Mouse (Mus musculus): ENCODE measurements around the gene Cables2. TPM values are rescaled to one million over a fixed set of nuclear protein-coding genes. Genes with fewer than 3 reads are reported as not detected.
A peak's percentile ranks its signal among the peaks of the same experiment; 100 is the strongest.
"Not testable (repeated sequence)": the region's sequence is repeated elsewhere in the genome, so short reads cannot be mapped to it uniquely, and the experiment has no call there.

The Cables2 gene
- total RNA-seq, 2 experiments from 2014 or later: 26.5 to 31.7 TPM

DNA sequence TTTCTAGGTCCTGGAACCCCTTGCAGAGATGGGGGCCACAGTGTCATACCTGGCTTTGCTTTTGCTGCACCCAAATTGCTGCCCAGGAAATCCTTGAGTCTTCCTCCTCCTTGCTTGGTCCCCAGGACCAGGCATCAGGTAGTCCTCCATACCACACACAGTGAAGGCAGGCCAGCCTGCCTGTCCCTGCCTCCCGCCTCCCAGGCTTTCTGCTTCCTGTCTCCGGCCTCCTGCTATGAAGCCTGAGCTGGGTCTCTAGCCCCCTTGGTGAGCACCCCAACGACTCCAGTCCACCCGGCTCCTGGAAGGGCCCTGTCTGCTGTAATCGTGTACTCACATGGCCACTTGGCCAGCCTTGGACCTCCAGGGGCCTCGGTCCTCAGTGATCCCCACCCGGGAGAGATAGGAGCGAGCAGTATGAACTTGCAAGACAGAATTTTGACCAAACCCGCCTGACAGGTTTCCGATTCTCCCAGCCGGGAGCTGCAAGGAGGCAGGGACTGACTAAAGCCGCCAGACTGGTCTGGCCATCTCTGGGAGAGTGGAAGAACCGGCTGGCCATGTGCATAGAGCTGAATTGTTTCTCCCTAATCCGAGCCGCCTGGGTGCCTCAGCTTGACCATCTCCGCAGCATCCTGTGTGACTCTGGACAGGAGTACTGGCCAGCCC, 16.3 kb upstream of the Cables2 start, which contains the start of gene Rbbp8nl:
Gene Rbbp8nl, minus strand, starts transcription at position 440 of the 669 bp plus-strand sequence.
- intact Hi-C loops (cut with DNase I): loop anchor here (5.0 kb wide), 1 partner anchor 128 kb away; no protein-coding TSS in a partner anchor
- no peak for DNase-seq (ENCODE audit: low spot score in 2 of 2)

DNA sequence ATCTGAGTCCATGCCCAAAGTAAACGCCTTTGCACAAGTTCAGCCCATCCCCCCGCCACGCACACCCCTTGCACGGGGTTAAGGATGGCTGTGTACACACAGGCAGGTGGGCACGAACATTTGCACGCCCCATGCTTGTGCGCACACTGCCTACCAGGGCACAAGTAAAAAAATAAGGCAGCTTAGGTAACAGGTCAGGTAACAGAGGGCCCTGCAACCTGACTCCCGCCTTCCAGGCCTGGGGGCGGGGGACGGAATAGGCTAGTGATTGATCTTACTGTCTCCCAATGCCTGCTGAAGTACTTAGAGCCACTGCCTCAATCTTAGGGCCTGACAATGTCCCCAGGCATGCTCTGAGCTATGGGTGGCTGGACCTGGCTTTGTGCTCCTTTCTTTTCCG, 15.7 kb upstream of the Cables2 start:
- intact Hi-C loops (cut with DNase I): no loop called here

DNA sequence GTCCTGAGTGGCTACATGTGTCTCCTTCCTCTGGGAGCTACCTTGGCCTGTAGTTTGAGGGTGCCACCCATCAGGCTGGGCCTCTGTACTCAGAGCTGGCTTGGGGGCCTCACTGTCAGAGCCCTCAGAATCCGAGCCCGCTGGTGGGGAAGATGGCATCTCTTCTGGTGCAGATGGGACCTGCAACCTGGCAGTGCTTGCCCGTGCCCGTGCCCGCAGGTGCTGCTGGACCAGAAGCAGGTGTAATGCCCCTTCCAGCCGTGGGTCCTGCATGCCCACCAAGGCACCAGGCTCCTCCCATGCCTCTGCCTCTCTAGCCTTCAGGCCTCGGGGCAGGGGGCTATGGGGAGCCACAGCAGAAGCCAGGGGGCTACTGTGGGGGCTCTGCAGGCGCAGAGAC, 6.0 kb upstream of the Cables2 start:
- intact Hi-C loops (cut with DNase I): loop anchor here (5.0 kb wide), 1 partner anchor 298 kb away; no protein-coding TSS in a partner anchor
- DNase-seq (ENCODE audit: low spot score in 2 of 2): no peak

More for the DNA sequence above, 15.7 kb upstream of the Cables2 start:
- DNase-seq (ENCODE audit: low spot score in 2 of 2): no peak

DNA sequence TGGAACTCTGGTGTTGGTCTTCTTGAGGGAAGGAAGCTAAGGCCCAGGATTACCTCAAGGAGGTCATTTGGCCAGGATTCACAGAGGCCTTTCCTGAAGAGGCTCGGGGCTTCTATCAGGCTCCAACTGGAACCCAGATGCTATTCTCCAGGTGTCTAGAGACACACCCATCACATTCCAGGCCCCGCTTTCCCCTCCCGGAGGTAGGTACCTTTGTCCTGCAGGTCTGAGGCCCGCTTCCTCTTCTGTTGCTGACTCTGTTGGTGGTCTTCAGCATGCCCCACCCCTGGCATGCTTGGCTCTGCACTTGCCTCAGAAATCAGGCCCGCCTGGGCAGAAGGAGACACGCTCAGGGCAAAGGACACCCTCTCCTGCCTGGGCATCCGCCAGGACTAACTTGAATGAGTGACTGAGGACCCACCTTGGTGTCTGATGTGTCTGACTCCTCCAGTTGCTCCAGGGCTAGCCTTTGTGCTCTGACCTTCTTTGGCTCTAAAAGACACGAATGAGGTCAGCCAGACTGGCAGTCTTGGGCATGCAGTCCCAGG, 4.6 kb upstream of the Cables2 start:
- intact Hi-C loops (cut with DNase I): loop anchor here (2.0 to 5.0 kb wide), 2 partner anchors 155 to 299 kb away; no protein-coding TSS in a partner anchor
- no peak for DNase-seq (ENCODE audit: low spot score in 2 of 2)

DNA sequence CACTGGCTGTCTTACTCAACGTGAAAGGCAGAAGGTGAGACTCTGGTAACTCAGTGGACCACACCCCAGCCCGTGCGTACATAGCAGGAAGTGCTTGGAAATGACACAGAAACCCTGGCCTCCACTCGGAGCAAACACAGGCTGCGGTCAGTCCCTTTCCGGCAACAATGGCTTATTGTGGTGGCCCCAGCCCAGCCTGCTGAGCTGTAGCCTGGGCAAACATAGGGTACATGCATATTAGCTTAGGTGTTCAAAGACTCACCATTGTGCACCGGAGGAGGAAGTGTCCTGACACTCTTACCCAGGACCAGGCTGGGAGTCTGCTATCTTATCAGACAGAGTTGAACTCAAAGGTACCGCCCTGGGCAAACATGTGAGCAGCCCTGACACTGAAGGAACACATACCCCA, 3.6 kb upstream of the Cables2 start:
- DNase-seq (ENCODE audit: low spot score in 2 of 2): no peak
- intact Hi-C loops (cut with DNase I): loop anchor here (2.0 to 5.0 kb wide), 2 partner anchors 156 to 300 kb away; no protein-coding TSS in a partner anchor

DNA sequence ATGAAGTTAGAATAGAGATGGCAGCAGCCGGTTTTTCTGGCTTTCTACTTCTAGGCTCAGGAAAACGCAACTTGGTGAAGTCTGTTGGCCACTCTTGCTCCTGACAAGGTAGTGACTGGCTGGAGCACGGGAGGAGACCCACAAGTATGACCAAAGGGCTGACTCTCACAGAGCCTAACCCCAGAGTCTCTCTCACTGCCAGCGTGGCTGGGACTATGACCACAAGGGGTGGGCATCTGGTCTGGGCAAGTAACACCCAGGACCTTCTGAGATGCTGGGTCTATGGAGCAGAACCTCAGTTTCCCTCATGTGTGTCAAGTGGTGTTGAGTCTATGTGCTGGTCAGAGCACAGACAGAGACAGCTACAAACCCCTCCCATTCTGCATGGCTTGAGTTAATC, 3.1 kb upstream of the Cables2 start:
- intact Hi-C loops (cut with DNase I): loop anchor here (2.0 to 5.0 kb wide), 2 partner anchors 156 to 301 kb away; no protein-coding TSS in a partner anchor
- DNase-seq (ENCODE audit: low spot score in 2 of 2): no peak

DNA sequence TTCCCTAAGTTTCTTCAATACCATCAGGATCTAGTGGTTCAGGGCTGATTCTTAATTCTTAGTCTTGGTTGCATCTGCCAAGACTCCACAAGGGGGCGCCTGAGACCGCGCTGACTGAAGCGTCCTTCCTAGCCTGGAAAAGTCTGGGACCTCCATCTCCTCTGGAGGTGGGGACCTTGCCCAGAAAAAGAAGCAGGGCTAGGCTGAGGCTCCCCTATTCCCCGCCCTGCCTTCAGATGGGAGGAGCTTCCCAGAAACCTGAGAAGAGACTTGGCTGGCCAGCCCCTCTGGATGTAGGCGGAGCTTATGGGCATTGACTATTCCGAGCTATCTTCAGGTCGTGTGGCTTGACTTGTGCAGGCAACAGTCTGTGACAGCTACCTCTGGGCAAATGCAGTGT, 2.5 kb upstream of the Cables2 start:
- DNase-seq (ENCODE audit: low spot score in 2 of 2): peak; percentile 68 to 74
- intact Hi-C loops (cut with DNase I): loop anchor here (1.0 to 5.0 kb wide), 3 partner anchors 71 to 301 kb away; no protein-coding TSS in a partner anchor

DNA sequence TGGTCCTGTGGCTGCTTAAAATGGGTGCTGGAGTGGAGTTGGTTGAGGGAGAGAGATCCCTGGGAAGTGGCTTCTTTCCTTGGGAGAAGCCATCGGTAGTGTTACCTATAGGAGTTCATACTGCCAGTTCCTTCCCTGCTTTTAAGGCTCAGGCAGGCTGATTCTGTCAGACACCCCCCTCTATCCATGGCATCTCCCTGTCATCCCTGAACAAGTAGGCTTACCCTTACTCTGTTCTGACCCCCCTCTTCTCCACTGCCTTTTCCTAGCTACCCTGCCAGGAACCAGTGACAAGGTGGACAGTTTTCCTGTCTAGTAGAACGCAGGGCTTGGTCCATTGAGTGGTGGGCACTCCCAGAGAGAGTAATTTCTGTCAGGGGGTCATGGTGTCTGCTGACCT, 1.2 kb upstream of the Cables2 start:
- no peak for DNase-seq (ENCODE audit: low spot score in 2 of 2)
- intact Hi-C loops (cut with DNase I): no loop called here

DNA sequence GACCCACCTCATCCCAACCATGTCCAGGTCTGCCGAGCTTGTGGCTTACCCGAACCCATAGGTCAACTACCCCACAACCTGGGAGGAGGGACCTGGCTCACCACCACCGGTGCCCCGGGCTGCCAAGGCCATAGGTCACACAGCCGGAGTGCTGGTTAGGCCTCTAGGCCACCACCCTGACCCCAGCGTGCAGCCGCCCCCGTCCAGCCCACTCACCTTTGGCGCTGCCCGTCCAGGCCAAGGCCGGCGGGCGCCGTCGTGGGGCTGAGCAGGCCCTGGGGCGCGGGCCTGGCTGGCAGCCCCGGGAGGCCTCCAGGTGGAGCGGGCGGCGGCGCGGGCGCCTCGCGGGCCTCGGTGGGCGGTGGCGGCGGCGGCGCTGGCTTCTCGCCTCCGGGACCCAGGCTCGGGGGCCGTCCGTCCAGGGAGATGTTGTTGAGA, 393 bp downstream of the Cables2 start:
- intact Hi-C loops (cut with DNase I): no loop called here
- no peak for DNase-seq (ENCODE audit: low spot score in 2 of 2)

DNA sequence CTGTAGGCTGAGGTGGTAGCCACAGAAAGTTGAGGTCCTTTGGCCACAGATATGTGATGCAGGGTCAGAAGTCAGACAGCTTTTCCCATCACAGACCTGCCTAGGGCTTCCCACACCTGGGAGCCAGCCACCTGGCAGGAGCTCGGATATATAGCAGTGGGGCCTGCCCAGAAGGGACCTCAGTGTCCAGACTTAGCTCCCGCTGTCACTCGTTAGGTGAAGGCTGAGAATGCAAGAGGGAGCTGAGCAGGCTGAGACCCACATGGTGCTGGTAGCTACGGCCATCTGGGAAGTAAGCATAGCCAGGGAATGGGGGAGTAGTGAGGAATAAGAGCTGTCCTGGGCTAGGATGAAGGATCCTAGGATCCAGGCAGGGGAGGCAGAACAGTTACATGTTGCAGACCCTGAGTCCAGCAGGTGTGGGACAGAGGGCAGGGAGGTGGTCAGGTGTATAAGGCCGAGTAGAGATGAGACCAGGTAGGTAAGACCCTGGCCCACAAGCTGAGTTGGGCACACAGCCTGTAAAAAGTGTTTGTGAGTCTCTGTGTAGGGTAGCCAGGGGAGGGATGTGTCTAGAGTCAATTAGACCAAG, 1.4 kb downstream of the Cables2 start:
- intact Hi-C loops (cut with DNase I): no loop called here

DNA sequence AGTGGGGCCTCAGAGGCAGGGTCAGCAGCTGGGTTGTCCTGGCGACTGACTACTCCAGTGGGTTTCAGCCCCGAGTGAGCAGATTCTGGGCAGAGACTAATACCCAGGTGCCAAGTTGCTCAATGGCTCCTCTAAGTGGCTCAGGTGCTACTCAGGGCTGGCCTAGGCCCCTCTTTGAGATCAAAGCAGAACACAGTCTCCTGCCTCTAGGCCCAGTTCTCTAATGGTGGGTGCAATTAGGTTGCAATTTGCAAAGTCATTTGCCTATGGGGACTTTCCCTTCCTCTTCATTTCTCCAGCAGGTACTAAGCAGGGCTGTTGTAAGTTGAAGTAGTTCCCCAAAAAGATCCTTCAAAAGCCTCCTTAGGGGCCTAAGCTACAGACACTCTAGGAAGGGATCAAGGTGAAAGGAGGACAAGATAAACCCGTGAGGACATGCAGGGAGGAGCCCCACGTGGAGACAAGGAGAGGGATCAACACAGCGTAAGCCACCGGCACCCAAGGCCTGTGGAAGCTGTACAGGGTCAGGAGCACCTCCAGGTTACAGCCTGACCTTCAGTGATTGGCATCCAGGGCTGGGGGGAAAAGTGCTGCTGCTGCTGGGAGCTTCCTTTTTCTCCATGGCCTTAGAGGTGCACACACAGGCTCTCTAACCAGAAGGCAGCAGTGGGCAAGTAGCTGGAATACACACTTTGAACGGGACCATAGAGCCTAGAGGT, 2.6 kb downstream of the Cables2 start:
- no peak for DNase-seq (ENCODE audit: low spot score in 2 of 2)
- intact Hi-C loops (cut with DNase I): no loop called here

More for the DNA sequence above, 1.4 kb downstream of the Cables2 start:
- DNase-seq (ENCODE audit: low spot score in 2 of 2): no peak

DNA sequence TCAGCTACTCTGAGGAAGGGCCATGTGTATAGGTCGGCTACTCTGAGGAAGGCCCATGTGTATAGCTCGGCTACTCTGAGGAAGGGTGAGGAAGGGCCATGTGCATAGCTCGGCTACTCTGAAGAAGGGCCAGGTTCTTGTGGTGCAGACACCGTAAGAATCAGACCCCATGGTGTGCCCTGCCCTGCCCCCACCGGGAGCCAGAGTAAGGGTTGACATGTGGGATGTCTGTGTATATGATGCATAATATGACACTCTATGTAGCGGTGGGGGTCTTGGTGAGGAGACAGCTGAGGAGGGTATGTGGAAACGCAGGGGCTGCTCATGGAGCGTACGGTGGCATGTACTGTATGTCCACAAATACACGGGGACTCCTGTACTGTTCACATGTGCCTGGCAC, 4.0 kb downstream of the Cables2 start:
- intact Hi-C loops (cut with DNase I): no loop called here
- no peak for DNase-seq (ENCODE audit: low spot score in 2 of 2)

DNA sequence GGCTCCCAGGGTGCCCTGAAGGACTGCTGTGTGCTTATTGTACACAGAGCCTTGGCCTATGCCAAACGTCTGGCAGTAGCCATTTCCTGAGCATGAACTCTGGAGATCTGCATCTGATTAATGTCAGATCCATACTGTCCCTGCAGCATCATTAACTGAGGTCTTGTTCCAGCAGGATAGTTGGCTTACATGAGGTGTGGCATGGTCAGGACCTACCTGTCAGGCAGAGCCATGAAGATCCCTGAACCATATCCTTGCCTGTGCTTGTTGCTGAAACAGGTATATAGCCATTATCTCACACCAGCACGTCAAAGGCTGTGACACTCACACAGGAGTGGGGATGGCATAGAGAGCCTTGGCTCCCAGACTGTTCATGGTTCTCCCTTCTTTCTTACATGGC, 5.3 kb downstream of the Cables2 start:
- intact Hi-C loops (cut with DNase I): no loop called here

DNA sequence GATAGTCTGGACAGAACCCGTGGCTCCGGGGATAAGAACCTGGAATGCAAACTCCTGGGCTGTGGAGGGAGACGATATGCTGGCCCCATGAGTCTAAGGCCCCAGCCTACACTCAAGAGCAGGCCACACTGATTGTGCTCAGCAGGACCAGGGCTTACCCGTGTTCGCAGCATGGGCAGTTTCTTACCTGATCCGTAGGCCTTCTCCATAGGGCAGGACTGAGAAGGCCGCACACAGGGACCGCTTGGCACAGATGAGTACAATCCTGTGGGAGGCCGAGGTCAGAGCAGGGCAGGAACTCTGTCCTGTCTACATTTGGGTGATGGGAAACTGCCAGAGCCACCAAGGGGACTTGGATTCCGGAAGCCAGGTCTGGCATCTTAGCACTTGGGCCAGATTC, 10.4 kb downstream of the Cables2 start:
- intact Hi-C loops (cut with DNase I): no loop called here
- DNase-seq (ENCODE audit: low spot score in 2 of 2): no peak

More for the DNA sequence above, 5.3 kb downstream of the Cables2 start:
- DNase-seq (ENCODE audit: low spot score in 2 of 2): no peak

DNA sequence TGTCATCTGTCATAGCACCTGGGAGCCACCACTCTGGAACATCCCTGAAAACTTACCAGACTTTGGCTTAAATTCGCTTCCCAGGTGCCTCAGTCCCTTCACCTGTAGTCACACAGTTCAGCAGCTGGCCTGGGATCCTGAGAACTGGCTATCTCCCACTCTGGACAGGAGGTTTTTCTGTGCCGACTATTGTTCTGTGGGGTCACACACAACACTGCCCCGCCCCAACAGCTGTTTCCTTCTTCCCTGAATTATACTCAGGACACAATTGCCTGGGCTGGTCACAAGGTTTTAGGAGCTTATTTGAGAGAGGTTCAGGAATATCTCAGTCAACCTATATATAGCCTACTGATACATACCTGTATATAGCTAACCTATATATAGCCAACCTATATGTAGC, 10.9 kb downstream of the Cables2 start:
- no peak for DNase-seq (ENCODE audit: low spot score in 2 of 2)
- intact Hi-C loops (cut with DNase I): no loop called here

DNA sequence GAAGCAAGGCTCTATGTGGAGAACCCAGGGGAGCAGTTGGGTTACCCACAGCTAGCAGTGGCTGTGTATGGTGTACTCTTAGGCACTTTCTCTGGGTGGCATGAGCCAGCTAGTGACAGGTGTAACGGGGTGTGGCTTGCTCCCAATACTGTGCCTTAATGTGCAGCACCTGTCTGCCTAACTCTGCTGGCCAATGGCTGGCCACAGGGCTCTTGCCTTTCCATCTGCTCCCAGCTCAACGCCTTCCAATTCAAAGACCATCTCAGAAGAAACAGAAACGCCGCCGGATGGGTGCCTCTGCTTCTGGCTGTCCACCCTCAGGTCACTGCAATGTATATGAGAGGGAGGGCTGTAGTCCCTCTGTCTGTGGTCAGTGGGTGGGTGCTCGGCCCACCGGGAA, 11.4 kb downstream of the Cables2 start:
- intact Hi-C loops (cut with DNase I): no loop called here
- DNase-seq (ENCODE audit: low spot score in 2 of 2): no peak

DNA sequence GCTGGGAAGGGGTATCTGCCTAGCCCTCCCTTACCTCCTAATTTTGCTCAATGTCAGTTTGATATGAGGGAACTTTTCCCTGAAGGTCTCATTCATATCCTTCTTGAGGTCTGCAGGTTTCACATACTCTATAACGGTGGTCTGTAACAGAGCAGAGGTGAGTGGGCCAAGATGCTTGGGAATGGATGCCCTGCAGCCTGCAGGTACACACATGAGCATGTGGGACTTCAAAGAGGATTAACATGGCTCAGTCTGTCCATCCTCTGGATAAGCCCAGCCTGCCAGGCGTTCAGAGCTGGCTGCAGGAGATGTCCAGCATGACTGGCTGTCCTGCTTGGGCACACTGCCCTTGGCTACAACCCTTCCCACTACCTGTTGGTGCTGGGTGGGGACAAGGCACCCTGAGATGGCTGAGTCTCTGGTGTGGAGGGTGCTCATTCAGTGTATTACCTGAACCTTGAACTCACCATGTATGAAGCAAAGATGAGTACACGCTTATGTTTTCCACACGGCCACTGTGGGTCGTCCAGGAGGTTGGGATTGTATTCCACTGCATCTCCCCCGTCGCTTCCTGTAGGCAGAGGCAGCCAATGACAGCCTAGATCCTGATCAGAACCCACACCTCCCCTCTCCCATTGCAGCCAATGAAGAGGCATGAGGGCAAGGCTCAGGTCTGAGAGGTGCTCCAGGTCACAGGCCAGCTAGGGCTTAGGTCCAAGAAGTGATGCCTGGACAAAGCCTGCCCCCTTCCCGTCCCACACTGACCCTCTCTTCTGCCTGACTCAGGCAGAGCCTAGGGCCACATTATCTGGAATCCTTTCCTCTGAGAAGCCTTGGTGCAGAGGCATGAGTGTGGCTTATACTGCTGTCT, 12.5 kb downstream of the Cables2 start:
- intact Hi-C loops (cut with DNase I): no loop called here
- DNase-seq (ENCODE audit: low spot score in 2 of 2): no peak

DNA sequence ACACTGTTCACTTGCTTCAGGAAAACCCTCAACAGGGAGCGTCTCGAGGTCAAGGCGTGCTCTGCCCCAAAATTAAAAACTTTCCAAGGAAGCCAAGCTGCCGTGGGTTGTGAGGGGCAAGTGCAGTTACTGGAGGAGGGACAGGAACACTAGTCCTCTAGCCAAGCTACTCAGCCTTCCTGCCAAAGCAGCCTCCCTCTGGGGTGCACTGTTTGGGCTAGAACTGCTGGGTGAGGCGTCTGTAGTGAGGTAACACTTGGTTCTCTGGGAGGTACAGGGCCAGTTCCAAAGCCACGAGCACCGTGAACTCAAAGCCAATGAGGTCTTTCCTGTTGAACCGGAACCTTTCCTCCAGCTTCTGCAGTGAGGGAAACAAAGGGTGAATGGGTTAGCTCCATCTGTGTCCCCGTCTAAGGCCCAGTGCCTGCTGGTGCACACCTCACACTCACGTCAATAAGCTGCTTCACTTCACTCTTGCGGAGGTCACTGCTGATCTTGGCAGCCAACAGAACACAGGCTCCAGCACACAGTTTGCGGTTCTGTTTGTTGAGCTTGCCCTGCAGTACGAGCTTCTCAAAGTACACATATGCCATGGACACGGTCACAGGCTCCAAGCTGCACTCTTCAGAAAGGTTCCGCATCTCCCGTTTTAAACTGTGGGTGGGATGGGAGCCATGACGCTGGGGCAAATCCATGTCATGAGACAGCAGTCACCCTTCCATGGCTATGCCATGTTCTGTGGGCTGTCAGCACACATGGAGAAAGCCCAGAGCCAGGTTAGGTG, 13.3 kb downstream of the Cables2 start:
- intact Hi-C loops (cut with DNase I): loop anchor here (10.0 kb wide), 2 partner anchors 185 to 285 kb away; partner anchors contain the start of genes Mtg2 and Taf4
- DNase-seq (ENCODE audit: low spot score in 2 of 2): not testable (repeated sequence)

Data from left cerebral cortex, postnatal 36 days (tissue).